Mouse (Mus musculus) forebrain, embryonic 14.5 days (tissue): ENCODE measurements around the gene Olfr356. TPM values are rescaled to one million over a fixed set of nuclear protein-coding genes. Genes with fewer than 3 reads are reported as not detected.

Experiments
- ATAC-seq: fragments of 200-750 bp; cut with Nextera tagmentation; 2 replicates; pipeline ENCODE4 v1.8.0; 2017; ENCODE audit warnings: mild to moderate bottlenecking, moderate library complexity
- DNase-seq: peaks from one replicate; pipeline ENCODE4 v3.0.0-alpha.2; 2015; ENCODE audit warnings: low spot score
- H3K27ac ChIP-seq: fragments of 300-500 bp; sonication (generic); 2 replicates; pipeline ENCODE4 v1.5.1; 2014; ENCODE audit warnings: low read depth, mild to moderate bottlenecking, control low read depth, low read length, moderate library complexity
- H3K27me3 ChIP-seq: fragments of 300-500 bp; sonication (generic); replicated peaks from 2 replicates; pipeline ENCODE4 v1.6.1; 2014; ENCODE audit warnings: low read length, control low read depth, mixed read lengths; ENCODE audit not compliant: control insufficient read depth, insufficient read depth
- H3K36me3 ChIP-seq: fragments of 300-500 bp; sonication (generic); 2 replicates; pipeline ENCODE4 v1.6.1; 2014; ENCODE audit warnings: low read length, control low read depth; ENCODE audit not compliant: control insufficient read depth, insufficient read depth
- H3K4me1 ChIP-seq: fragments of 300-500 bp; sonication (generic); 2 replicates; pipeline ENCODE4 v1.6.1; 2014; ENCODE audit warnings: antibody characterized with exemption, low read length, control low read depth; ENCODE audit not compliant: control insufficient read depth, insufficient read depth
- H3K4me2 ChIP-seq: fragments of 300-500 bp; sonication (generic); 2 replicates; pipeline ENCODE4 v1.6.1; 2014; ENCODE audit warnings: mild to moderate bottlenecking, control low read depth, low read length
- H3K4me3 ChIP-seq: fragments of 300-500 bp; sonication (generic); 2 replicates; pipeline ENCODE4 v1.5.1; 2014; ENCODE audit warnings: low read depth, low read length, control low read depth
- H3K9ac ChIP-seq: fragments of 300-500 bp; sonication (generic); 2 replicates; pipeline ENCODE4 v1.6.1; 2014; ENCODE audit warnings: mild to moderate bottlenecking, low read length, control low read depth, moderate library complexity
- H3K9me3 ChIP-seq: fragments of 300-500 bp; sonication (generic); replicated peaks from 2 replicates; pipeline ENCODE4 v1.6.1; 2016; ENCODE audit warnings: low read length, control low read depth, mixed read lengths; ENCODE audit not compliant: control insufficient read depth
- WGBS: fragments of 180-500 bp; shearing (Covaris S2); extraction: QIAGEN DNeasy Blood & Tissue Kit; methylation state at CpG from one replicate; pipeline ENCODE4 v1.1.7; 2014; 5-methylcytosine and 5-hydroxymethylcytosine counted together
- polyA plus RNA-seq: library from polyadenylated mRNA; unstranded; fragments of >200 nt; fragmentation: Nextera tagmentation; extraction: Ambion mirVana; gene quantifications from 2 replicates; pipeline ENCODE4 v1.2.1, GENCODE M21; 2014

The Olfr356 gene
- not detected in 2 replicates for polyA plus RNA-seq

DNA sequence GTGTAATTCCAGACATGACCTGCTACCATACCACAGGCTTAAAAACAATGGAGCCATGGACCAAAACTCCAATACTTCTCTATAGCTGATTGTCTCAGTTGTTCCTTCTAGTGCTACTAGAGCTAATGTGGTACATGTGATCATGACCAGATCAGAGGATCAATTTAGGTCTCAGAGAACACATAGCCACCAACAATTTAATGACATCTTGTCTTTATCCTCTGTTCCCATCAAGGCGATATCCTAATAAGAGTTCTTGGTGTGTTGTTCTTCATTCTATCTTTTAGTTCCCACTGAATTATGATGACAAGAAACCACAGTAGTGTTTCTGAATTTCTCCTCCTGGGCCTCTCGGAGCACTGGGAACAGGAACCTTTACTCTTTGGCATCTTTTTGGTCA lies at the start of gene Olfr356:
Olfr356 (plus strand) TSS at position 301 of the 400 bp plus-strand sequence.
- Histone ChIP-seq H3K9ac (no peak within 1 kb of the TSS), H3K9me3 (peaks cover 9% of the 10 kb centered on the region; the same call in 1 of the 2 replicates), H3K4me1 (no peaks in the 10 kb centered on the region), H3K27ac (no peak within 1 kb of the TSS), H3K4me3 (no peak within 1 kb of the TSS), H3K27me3 (no peaks in the 10 kb centered on the region), H3K36me3 (no peaks in the 10 kb centered on the region), H3K4me2 (no peak within 1 kb of the TSS)
- 91% methylated on average over 2 of the region's 2 CpGs for WGBS
- ATAC-seq, result no peak
- no peak for DNase-seq

DNA sequence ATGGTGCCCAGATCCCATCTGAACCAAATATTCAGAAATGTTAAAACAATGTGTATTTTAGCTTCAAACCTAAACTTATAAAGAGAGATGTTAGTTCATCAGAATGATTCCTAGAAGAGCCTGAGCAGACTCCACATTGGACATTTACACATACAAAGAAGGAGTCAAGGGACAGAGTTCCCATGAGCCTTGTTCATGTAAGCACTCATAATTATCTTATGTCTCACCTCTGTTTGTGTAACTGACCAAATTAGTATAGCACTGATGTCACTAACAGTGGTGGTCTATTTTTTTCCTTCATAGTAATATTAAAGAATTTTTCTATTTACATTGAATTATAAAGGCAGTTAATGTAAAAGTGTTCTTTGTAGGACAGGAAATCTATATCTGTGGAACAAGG lies 44.1 kb upstream of the Olfr356 start, which contains the start of gene Olfr353:
Olfr353 (minus strand) TSS at position 101 of the 400 bp plus-strand sequence.
- Histone ChIP-seq H3K27me3 (no peaks in the 10 kb centered on the region), H3K4me2 (no peak within 1 kb of the TSS), H3K9ac (no peak within 1 kb of the TSS), H3K4me1 (no peaks in the 10 kb centered on the region), H3K4me3 (no peak within 1 kb of the TSS), H3K27ac (no peak within 1 kb of the TSS), H3K36me3 (no peaks in the 10 kb centered on the region), H3K9me3 (0 out of 2 replicates have a peak, but pooled peaks cover 10% of the 10 kb centered on the region)
- DNase-seq, result no peak
- ATAC-seq, result no peak

DNA sequence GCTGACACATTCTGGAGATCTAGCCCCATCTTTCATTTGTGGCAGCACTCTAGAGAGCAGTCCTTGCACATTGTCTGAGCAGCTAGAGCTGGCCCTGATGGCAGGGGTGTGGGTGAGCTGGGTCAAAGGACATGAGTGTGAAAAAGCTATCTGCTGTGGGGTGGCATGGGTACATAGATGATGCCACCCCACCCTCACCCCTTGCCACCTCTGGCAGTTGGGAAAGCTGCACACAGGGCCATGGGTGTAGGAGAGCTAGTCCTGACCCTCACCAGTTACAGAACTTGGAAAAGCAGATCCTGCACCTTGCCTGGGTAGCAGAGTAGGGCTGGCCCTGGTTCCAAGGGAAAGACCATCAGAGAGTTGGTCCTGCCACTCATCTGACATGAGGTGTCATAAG lies 39.8 kb upstream of the Olfr356 start:
- H3K27ac ChIP-seq, result no peak overlapping the region
- no peak for ATAC-seq
- no peak overlapping the region for H3K4me2 ChIP-seq
- H3K36me3 ChIP-seq, result no peaks in the 10 kb centered on the region
- no peaks in the 10 kb centered on the region for H3K27me3 ChIP-seq
- no peak for DNase-seq
- no peak overlapping the region for H3K4me3 ChIP-seq
- H3K9me3 ChIP-seq, result peaks cover 13% of the 10 kb centered on the region
- H3K4me1 ChIP-seq, result no peaks in the 10 kb centered on the region
- H3K9ac ChIP-seq, result no peak overlapping the region

DNA sequence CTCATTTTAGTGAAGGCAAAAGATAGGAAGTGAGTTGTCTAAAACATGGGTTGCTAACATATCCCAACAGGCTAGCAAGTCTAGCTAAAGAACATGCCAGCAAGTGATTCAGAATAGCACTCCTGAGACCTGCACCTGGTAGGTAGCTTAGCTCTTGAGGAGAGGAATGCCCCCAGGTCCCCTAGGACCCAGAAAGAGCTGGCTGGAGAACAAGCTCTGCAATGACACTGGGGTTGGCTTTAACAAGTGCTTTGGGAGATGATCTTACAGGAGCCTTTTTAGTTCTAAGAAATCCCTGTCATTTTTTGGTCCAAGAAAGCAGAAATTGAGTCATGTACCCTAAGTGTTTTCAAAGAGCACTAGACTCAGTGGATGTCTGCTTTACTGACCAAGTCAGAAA lies 31.5 kb upstream of the Olfr356 start, which contains the start of gene Olfr354:
Olfr354 (plus strand) TSS at position 301 of the 400 bp plus-strand sequence.
- no peak for ATAC-seq
- Histone ChIP-seq H3K4me1 (no peaks in the 10 kb centered on the region), H3K27ac (no peak within 1 kb of the TSS), H3K9ac (no peak within 1 kb of the TSS), H3K27me3 (no peaks in the 10 kb centered on the region), H3K4me3 (no peak within 1 kb of the TSS), H3K36me3 (no peaks in the 10 kb centered on the region), H3K4me2 (no peak within 1 kb of the TSS), H3K9me3 (0 out of 2 replicates have a peak, but pooled peaks cover 8% of the 10 kb centered on the region)
- DNase-seq, result no peak

DNA sequence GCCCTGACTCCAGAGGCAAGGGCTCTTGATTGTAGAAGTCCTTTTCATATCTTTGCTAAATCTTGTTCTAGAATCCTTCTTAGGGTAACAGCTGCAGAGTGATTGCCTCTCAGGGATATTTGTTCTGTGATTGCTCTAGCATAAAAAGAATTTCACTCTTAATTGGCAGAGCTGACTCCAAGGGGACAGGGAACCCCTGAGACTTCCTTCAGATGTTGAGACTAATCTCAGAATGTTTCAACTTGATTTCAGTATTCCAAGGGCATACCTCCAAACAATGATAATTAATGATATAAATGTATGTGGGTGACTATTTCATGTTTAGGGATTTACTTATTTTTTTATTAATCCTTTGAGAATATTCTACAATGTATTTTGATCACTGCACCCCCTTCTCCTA lies 8.1 kb upstream of the Olfr356 start, which contains the start of gene Olfr355:
Olfr355 (minus strand) TSS at position 101 of the 400 bp plus-strand sequence.
- DNase-seq, result no peak
- Histone ChIP-seq H3K27me3 (no peaks in the 10 kb centered on the region), H3K36me3 (no peaks in the 10 kb centered on the region), H3K27ac (no peak within 1 kb of the TSS), H3K4me2 (no peak within 1 kb of the TSS), H3K9ac (no peak within 1 kb of the TSS), H3K4me3 (no peak within 1 kb of the TSS), H3K4me1 (no peaks in the 10 kb centered on the region), H3K9me3 (peaks cover 9% of the 10 kb centered on the region)
- ATAC-seq, result no peak

Other genes starting within 250 kb of the Olfr356 start
- not detected in 2 replicates for gene Olfr347, start 205.2 kb upstream of the Olfr356 start, polyA plus RNA-seq
- not detected in 2 replicates for gene Olfr348, start 152.8 kb upstream of the Olfr356 start, polyA plus RNA-seq
- gene Olfr50, start 146.6 kb upstream of the Olfr356 start, polyA plus RNA-seq, result not detected in 2 replicates
- gene Olfr3, start 120.1 kb upstream of the Olfr356 start, polyA plus RNA-seq, result not detected in 2 replicates
- not detected in 2 replicates for gene Olfr350, start 90.8 kb upstream of the Olfr356 start, polyA plus RNA-seq
- not detected in 2 replicates for gene Olfr351, start 74.5 kb upstream of the Olfr356 start, polyA plus RNA-seq
- gene Olfr352, start 68.7 kb upstream of the Olfr356 start, polyA plus RNA-seq, result not detected in 2 replicates
- not detected in 2 replicates for gene Olfr353, start 44.2 kb upstream of the Olfr356 start, polyA plus RNA-seq
- not detected in 2 replicates for gene Olfr354, start 31.4 kb upstream of the Olfr356 start, polyA plus RNA-seq
- not detected in 2 replicates for gene Olfr355, start 8.2 kb upstream of the Olfr356 start, polyA plus RNA-seq
- gene Olfr357, start 56.7 kb downstream of the Olfr356 start, polyA plus RNA-seq, result not detected in 2 replicates
- gene Olfr358, start 72.2 kb downstream of the Olfr356 start, polyA plus RNA-seq, result not detected in 2 replicates
- not detected in 2 replicates for gene Olfr360, start 128.6 kb downstream of the Olfr356 start, polyA plus RNA-seq
- gene Olfr361, start 152.2 kb downstream of the Olfr356 start, polyA plus RNA-seq, result not detected in 2 replicates
- not detected in 2 replicates for gene Olfr362, start 180.8 kb downstream of the Olfr356 start, polyA plus RNA-seq
- gene Olfr364-ps1, start 202.2 kb downstream of the Olfr356 start, polyA plus RNA-seq, result not detected in 2 replicates